Mouse (Mus musculus) G1E (cell line): Measurements from ENCODE around the gene Zbtb43.

Source experiments
- CTCF ChIP-seq: IDR thresholded peaks from 2 replicates; pipeline ENCODE4 v1.5.1; 2012; ENCODE audit warnings: low read depth, low read length, inconsistent platforms, mixed read lengths
- GATA1 ChIP-seq: IDR thresholded peaks from 2 replicates; pipeline ENCODE4 v1.6.1; 2012; ENCODE audit warnings: borderline replicate concordance, low read length, inconsistent platforms, mixed read lengths
- GATA2 ChIP-seq: IDR thresholded peaks from 2 replicates; pipeline ENCODE4 v1.6.1; 2012; ENCODE audit warnings: low read depth, low read length, inconsistent platforms, borderline replicate concordance
- TAL1 ChIP-seq: conservative IDR thresholded peaks from 2 replicates; pipeline ENCODE4 v1.6.1; 2012; ENCODE audit warnings: low read depth, low read length, inconsistent platforms, mixed read lengths

GRCm38 (mm10) chr2:33414019-33414418, 54.3 kb downstream of the Zbtb43 start:
- TF ChIP-seq GATA1 (no peak), CTCF (no peak), TAL1 (no peak), GATA2 (no peak)
